Mouse (Mus musculus) ES-E14 (cell line): ENCODE data around the gene Gga3.

Experiments used
- HCFC1 ChIP-seq: IDR thresholded peaks from 2 replicates; pipeline ENCODE4 v1.6.1; 2012; ENCODE audit warnings: low read length, inconsistent platforms, borderline replicate concordance; ENCODE audit not compliant: insufficient read depth
- MAFK ChIP-seq: IDR thresholded peaks from 2 replicates; pipeline ENCODE4 v1.6.1; 2014; ENCODE audit warnings: mild to moderate bottlenecking, low read depth, low read length, inconsistent platforms; ENCODE audit not compliant: insufficient read depth
- ZNF384 ChIP-seq: IDR thresholded peaks from 2 replicates; pipeline ENCODE4 v1.6.1; 2012; ENCODE audit warnings: low read depth, low read length, inconsistent platforms

DNA sequence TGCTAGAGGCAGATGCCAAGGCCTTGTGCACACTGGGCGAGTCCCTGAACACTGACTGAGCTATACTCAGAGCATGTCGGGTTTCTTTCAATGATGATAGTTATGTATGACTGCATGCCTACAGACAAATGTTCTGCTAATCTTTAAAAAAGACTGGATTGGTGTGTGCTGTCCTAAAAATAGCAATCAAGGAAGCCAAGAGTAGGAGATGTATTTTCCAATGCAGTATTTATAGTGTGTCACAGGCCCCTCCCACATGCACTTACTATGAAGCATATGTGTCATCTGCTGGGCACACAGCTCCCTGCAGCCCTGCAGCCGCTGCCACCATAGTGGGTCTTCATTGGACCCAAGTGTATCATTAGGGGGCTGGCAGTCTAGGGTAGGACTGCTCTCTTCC is 49.3 kb upstream of the Gga3 start:
- TF ChIP-seq ZNF384 (no peak), MAFK (no peak), HCFC1 (no peak)
